Mouse (Mus musculus): ENCODE measurements around the gene Arl6.

Arl6 gene

GRCm38 (mm10) chr16:59586911-59587310 is 52.3 kb downstream of the Arl6 start:
- DNase-seq, result no peak

GRCm38 (mm10) chr16:59586276-59586675 is 52.9 kb downstream of the Arl6 start:
- DNase-seq, result no peak

- no peak for DNase-seq
Measured at GRCm38 (mm10) chr16:59585706-59586244, 53.4 kb downstream of the Arl6 start.

- DNase-seq, result no peak
Measured at GRCm38 (mm10) chr16:59583515-59583914, 55.7 kb downstream of the Arl6 start.

GRCm38 (mm10) chr16:59579237-59579636 is 60.0 kb downstream of the Arl6 start:
- no peak for DNase-seq

GRCm38 (mm10) chr16:59573961-59574360 is 65.2 kb downstream of the Arl6 start:
- DNase-seq, result no peak

- DNase-seq, result no peak
Measured at GRCm38 (mm10) chr16:59572685-59573084, 66.5 kb downstream of the Arl6 start.

GRCm38 (mm10) chr16:59570807-59571206 is 68.4 kb downstream of the Arl6 start:
- DNase-seq, result no peak

- DNase-seq, result no peak
Measured at GRCm38 (mm10) chr16:59569837-59570236, 69.4 kb downstream of the Arl6 start.

- DNase-seq, result no peak
Measured at GRCm38 (mm10) chr16:59567721-59568381, 71.3 kb downstream of the Arl6 start.

GRCm38 (mm10) chr16:59566437-59566836 is 72.8 kb downstream of the Arl6 start:
- no peak for DNase-seq

GRCm38 (mm10) chr16:59565631-59566030 is 73.6 kb downstream of the Arl6 start:
- DNase-seq, result no peak

GRCm38 (mm10) chr16:59564025-59564424 is 75.2 kb downstream of the Arl6 start:
- DNase-seq, result no peak
